Mouse (Mus musculus) bone marrow macrophage, adult 2 months (primary cell): Measurements from ENCODE around the gene Miga1.

ENCODE experiments used
- CTCF ChIP-seq: IDR thresholded peaks from 2 replicates; pipeline ENCODE4 v1.5.1; 2012; ENCODE audit warnings: low read depth, mild to moderate bottlenecking, low read length, moderate library complexity
- POLR2A ChIP-seq: IDR thresholded peaks from 2 replicates; pipeline ENCODE4 v1.6.1; 2012; ENCODE audit warnings: mild to moderate bottlenecking, low read depth, low read length, borderline replicate concordance

DNA sequence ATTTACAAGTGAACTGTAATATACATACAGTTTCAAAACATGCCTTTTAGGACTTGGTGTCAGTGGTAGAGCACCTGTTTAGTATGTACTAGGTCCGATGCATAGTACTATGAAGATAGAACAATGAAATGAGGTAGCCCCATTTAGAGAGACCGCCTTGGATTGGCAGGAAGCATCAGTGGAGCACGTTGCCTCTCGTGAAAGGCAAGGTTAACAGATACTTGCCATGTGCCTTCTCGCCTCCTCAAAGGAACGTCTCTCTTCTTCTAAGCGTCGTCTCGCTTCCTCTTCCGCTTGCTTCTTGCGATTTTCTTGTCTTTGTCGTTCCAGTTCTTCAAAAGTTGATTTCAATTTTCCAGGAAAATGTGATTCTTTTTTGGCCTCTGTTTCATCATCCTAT lies 92.5 kb downstream of the Miga1 start:
- TF ChIP-seq CTCF (no peak), POLR2A (no peak)
